Mouse (Mus musculus): ENCODE measurements at regions not wholly inside any gene's neighbourhood (a gene's known extent, or its start where the extent isn't known, plus 50 kb on each side); places are given as distances from the start of the nearest gene placed in this dataset.

DNA sequence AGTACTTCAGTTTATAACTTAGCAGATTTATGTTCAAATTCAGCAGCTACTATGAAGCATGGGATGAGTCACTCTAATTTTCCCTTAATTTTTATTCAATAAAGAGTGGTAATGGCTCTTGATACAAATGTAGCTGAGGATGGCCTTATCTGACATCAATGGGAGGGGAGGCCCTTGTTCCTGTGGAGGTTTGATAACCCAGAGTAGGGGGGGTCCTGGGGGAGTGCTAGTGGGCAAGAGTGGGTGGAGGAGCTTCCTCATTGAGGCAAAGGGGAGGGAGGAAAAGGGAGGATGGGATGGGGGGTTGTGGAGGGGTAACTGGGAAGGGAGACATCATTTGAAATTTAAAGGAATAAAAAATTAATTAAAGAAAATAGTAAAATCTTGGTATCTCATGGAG, 194.3 kb upstream of the Mpped2 start:
- TF ChIP-seq CTCF (IDR thresholded peaks at IDR 0.05; ENCODE audit: low read depth), result no peak
- TF ChIP-seq EP300 (IDR thresholded peaks at IDR 0.05; ENCODE audit: low read depth), result no peak
